Mouse (Mus musculus) lung, postnatal 0 days (tissue): Measurements from ENCODE around the gene Braf.

Experiments used
- CTCF ChIP-seq: IDR thresholded peaks from 2 replicates; pipeline ENCODE4 v1.5.1; 2016; ENCODE audit warnings: antibody characterized with exemption, mild to moderate bottlenecking
- EP300 ChIP-seq: IDR thresholded peaks from 2 replicates; pipeline ENCODE4 v1.6.1; 2016; ENCODE audit warnings: antibody characterized with exemption, mild to moderate bottlenecking, control low read depth

GRCm38 (mm10) chr6:39600851-39601250 is 124.4 kb downstream of the Braf start:
- no peak for TF ChIP-seq CTCF
- no peak for TF ChIP-seq EP300
